Mouse (Mus musculus): ENCODE results near the gene Klf1.

- no peak for TF ChIP-seq CTCF (IDR thresholded peaks at IDR 0.05; ENCODE audit: low read depth)
- no peak for TF ChIP-seq EP300 (optimal IDR thresholded peaks at IDR 0.05)
These were observed 715 bp downstream of the Klf1 start for GRCm38 (mm10) chr8:84902367-84902919.

Data from stomach, postnatal 0 days (tissue).